In the genomic region with DNA sequence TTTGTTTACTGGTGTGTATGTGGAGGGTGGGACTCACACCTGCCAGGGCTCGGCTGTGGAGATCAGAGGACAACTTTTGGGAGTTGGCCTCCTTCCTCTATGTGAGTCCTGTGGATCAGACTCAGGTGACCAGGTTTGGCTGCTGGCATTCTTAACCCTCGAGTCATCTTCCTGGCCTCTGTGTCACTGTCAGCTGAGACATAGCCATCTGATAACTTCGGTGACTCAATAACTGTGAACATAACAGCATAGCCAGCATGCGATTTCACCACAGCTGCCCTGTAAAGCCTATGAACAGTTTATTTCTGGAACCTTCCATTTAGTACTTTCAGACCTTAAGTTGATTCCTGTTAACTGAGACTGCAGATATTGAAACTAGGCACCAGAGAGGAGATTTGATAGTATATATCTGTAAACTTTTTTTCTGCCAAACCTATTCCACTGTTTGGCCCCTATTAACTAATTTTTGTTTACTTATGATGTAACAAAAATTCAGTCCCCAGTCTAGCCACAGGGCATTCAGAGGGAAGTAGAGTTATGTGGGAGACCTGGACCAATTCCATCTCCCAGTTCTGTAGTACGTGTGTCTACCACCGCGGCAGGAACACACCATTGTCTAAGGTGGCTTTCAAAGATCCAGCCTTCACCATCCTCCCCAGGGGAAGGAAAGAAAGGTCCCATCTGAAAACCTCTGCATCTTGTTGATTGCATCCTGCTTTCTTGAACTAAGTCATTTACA, we compare ENCODE assay signal across 18 mouse cellular contexts. TPM values are rescaled to one million over a fixed set of nuclear protein-coding genes. Genes with fewer than 3 reads are reported as not detected.
DNase-seq lines count a peak whose midpoint lies in the region; ATAC-seq and TF ChIP-seq lines count a peak whose summit lies in the region.
"Had no signal": no experiment of that assay in that cellular context is flagged by ENCODE, and none has a peak within 500 bp of the region (broad histone marks: within the 10 kb centered on the region; RNA-seq: fewer than 3 reads in every experiment).

No protein-coding gene starts in this region.

- TF ChIP-seq POLR2A in liver, adult 2 months (IDR thresholded peaks at IDR 0.05; ENCODE audit: extremely low read depth, insufficient read depth, low read length), result no peak
- no peak for TF ChIP-seq POLR2A in MEL (IDR thresholded peaks at IDR 0.05; ENCODE audit: control insufficient read depth in 1 of 2, insufficient read depth in 1 of 2, low read depth in 1 of 2, low read length in 2 of 2, poor library complexity in 1 of 2)
- no peak for TF ChIP-seq POLR2A in bone marrow macrophage, adult 2 months (IDR thresholded peaks at IDR 0.05; ENCODE audit: borderline replicate concordance, low read depth, low read length)

- H3K27ac ChIP-seq in liver, adult 2 months (replicated peaks; ENCODE audit: insufficient read depth, low read depth, low read length), result no peak overlapping the region
- no peak overlapping the region for H3K27ac ChIP-seq in MEL (ENCODE audit: control insufficient read depth, low read depth, low read length)
- H3K27ac ChIP-seq in bone marrow macrophage, adult 2 months (ENCODE audit: insufficient read depth, low read depth, low read length), result peak overlapping the region; percentile 36
- H3K27ac ChIP-seq: heart, embryonic 10.5 days; kidney, embryonic 15.5 days; liver, embryonic 14.5 days had no signal

- no peaks in the 10 kb centered on the region for H3K9me3 ChIP-seq in MEL (replicated peaks; ENCODE audit: insufficient read depth, low read length)
- H3K9me3 ChIP-seq: heart, embryonic 10.5 days; kidney, embryonic 15.5 days had no signal

- H3K9ac ChIP-seq in liver, adult 2 months (ENCODE audit: low read depth, low read length), result no peak overlapping the region
- no peak overlapping the region for H3K9ac ChIP-seq in MEL (ENCODE audit: control insufficient read depth, low read depth, low read length, poor library complexity, severe bottlenecking)
- H3K9ac ChIP-seq: kidney, embryonic 15.5 days; liver, embryonic 14.5 days had no signal

- H3K4me3 ChIP-seq in liver, adult 2 months (ENCODE audit: insufficient read depth, low read depth, low read length), result no peak overlapping the region
- H3K4me3 ChIP-seq in MEL (ENCODE audit: control insufficient read depth in 1 of 2, insufficient read depth in 1 of 2, low read depth in 2 of 2, low read length in 2 of 2), result no peak overlapping the region
- no peak overlapping the region for H3K4me3 ChIP-seq in bone marrow macrophage, adult 2 months (ENCODE audit: insufficient read depth, low read length)
- H3K4me3 ChIP-seq: erythroblast, embryonic 14.5 days; heart, embryonic 10.5 days; kidney, embryonic 15.5 days had no signal

- ATAC-seq in megakaryocyte, adult 5-6 weeks (ENCODE audit: poor library complexity, severe bottlenecking), result peak; percentile 80
- ATAC-seq: CD4-positive, CD25-positive, alpha-beta regulatory T cell, adult 4 months; forebrain, embryonic 16.5 days had no signal

- no peaks in the 10 kb centered on the region for H3K79me2 ChIP-seq in liver, adult 2 months (ENCODE audit: control insufficient read depth, insufficient read depth, low read length)
- no peaks in the 10 kb centered on the region for H3K79me2 ChIP-seq in MEL (ENCODE audit: control insufficient read depth, insufficient read depth, low read length, poor library complexity)

- no peak for TF ChIP-seq RAD21 in MEL (IDR thresholded peaks at IDR 0.05; ENCODE audit: low read depth, low read length)

- TF ChIP-seq CTCF in liver, adult 2 months (IDR thresholded peaks at IDR 0.05; ENCODE audit: low read depth, low read length), result no peak
- no peak for TF ChIP-seq CTCF in MEL (IDR thresholded peaks at IDR 0.05 in 2 of 3, conservative IDR thresholded peaks at IDR 0.05 in 1 of 3; ENCODE audit: control insufficient read depth in 1 of 3, insufficient read depth in 1 of 3, low read depth in 2 of 3, low read length in 3 of 3, poor library complexity in 1 of 3, severe bottlenecking in 1 of 3)
- TF ChIP-seq CTCF in bone marrow macrophage, adult 2 months (IDR thresholded peaks at IDR 0.05; ENCODE audit: low read depth, low read length), result no peak

- H3K4me1 ChIP-seq in liver, adult 2 months (ENCODE audit: control insufficient read depth, insufficient read depth, low read length), result peaks cover 4% of the 10 kb centered on the region; the same call in 1 of the 2 replicates
- no peaks in the 10 kb centered on the region for H3K4me1 ChIP-seq in MEL (ENCODE audit: control insufficient read depth in 1 of 2, insufficient read depth in 2 of 2, low read length in 2 of 2)
- peaks cover 11% of the 10 kb centered on the region for H3K4me1 ChIP-seq in bone marrow macrophage, adult 2 months (ENCODE audit: control insufficient read depth, insufficient read depth, low read length)
- H3K4me1 ChIP-seq: kidney, embryonic 15.5 days had no signal

- DNase-seq in liver, adult 2 months (ENCODE audit: extremely low read depth, low read depth, low spot score), result peak; percentile 87
- DNase-seq in liver (no peak), MEL (ENCODE audit: low read depth, low spot score) (peak; percentile 25)
- DNase-seq in ovary, postnatal 36 days (ENCODE audit: low spot score), result no peak
- no peak for DNase-seq in thymus, adult 18-20 months
- DNase-seq: adrenal gland, postnatal 25 days; cerebellum, adult 2 months; gastrocnemius, postnatal 36 days; midbrain, embryonic 14.5 days; right cerebral cortex, postnatal 25 days had no signal

- H3K27me3 ChIP-seq in liver, adult 2 months (ENCODE audit: control insufficient read depth, insufficient read depth, low read length), result no peaks in the 10 kb centered on the region
- no peaks in the 10 kb centered on the region for H3K27me3 ChIP-seq in MEL (ENCODE audit: control insufficient read depth in 1 of 2, insufficient read depth in 2 of 2, low read length in 2 of 2)
- H3K27me3 ChIP-seq: kidney, embryonic 15.5 days had no signal

- peaks cover 21% of the 10 kb centered on the region; the same call in 1 of the 2 replicates for H3K36me3 ChIP-seq in liver, adult 2 months (ENCODE audit: control insufficient read depth, insufficient read depth, low read length)
- no peaks in the 10 kb centered on the region for H3K36me3 ChIP-seq in MEL (ENCODE audit: control insufficient read depth in 1 of 2, insufficient read depth in 2 of 2, low read length in 2 of 2)

- TF ChIP-seq EP300 in MEL (IDR thresholded peaks at IDR 0.05; ENCODE audit: low read depth in 1 of 2, low read length in 2 of 2), result no peak

- 18% methylated on average over 7 of the region's 7 CpGs for WGBS in liver, adult 2 months

TF ChIP-seq in MEL, 35 proteins besides CTCF, POLR2A, EP300 and RAD21:
- peak; percentile 78 for TF ChIP-seq ETS1 (IDR thresholded peaks at IDR 0.05; ENCODE audit: low read depth, low read length)
- TF ChIP-seq MAZ (IDR thresholded peaks at IDR 0.05; ENCODE audit: low read depth, low read length), result no peak
TF ChIP-seq in MEL: peak in this region for 1.

RNA-seq across cellular contexts. Expression of a gene that starts 29.7 kb away (rescaled TPM):
- total RNA-seq in liver, adult 2 months (2014; rRNA removed), result 83.4 and 103 TPM in 2 replicates
- polyA plus RNA-seq in liver, adult 2 months (2012; rRNA removed), result 42.8 and 47.1 TPM in 2 replicates
- total RNA-seq in MEL (2012; rRNA removed), result 39.4 and 44.8 TPM in 2 replicates
- polyA plus RNA-seq in MEL (2012; ENCODE audit: insufficient read depth in 1 of 2, insufficient read length in 2 of 2, low read depth in 1 of 2, low replicate concordance in 2 of 2, missing spikeins in 1 of 2), result 10 to 100 TPM in 1 of 2 experiments, not detected in 1; 56.9 TPM
- 25.9 and 26.2 TPM in 2 replicates for polyA plus RNA-seq in bone marrow macrophage, adult 2 months (2012; ENCODE audit: insufficient read depth, insufficient read length, missing spikeins)
- 43.3 and 45.3 TPM in 2 replicates for total RNA-seq in megakaryocyte, adult 5-6 weeks (2015)
- total RNA-seq in megakaryocyte, adult 5-6 weeks (2017), result 50.6 and 53.0 TPM in 2 replicates

RNA-seq across cellular contexts. Expression of a gene that starts 49.2 kb away (rescaled TPM):
- total RNA-seq in liver, adult 2 months (2014; rRNA removed), result 47.1 and 50.1 TPM in 2 replicates
- 26.8 and 33.7 TPM in 2 replicates for polyA plus RNA-seq in liver, adult 2 months (2012; rRNA removed)
- total RNA-seq in MEL (2012; rRNA removed), result 142 and 151 TPM in 2 replicates
- 100 to 1,000 TPM in 1 of 2 experiments, not detected in 1; 194 TPM for polyA plus RNA-seq in MEL (2012; ENCODE audit: insufficient read depth in 1 of 2, insufficient read length in 2 of 2, low read depth in 1 of 2, low replicate concordance in 2 of 2, missing spikeins in 1 of 2)
- polyA plus RNA-seq in bone marrow macrophage, adult 2 months (2012; ENCODE audit: insufficient read depth, insufficient read length, missing spikeins), result 51.9 and 58.9 TPM in 2 replicates
- 105 and 110 TPM in 2 replicates for total RNA-seq in megakaryocyte, adult 5-6 weeks (2015)
- 90.4 and 90.8 TPM in 2 replicates for total RNA-seq in megakaryocyte, adult 5-6 weeks (2017)

Comparison
In these comparisons a context has a peak if more than half of its experiments do, and no peak if none do; other contexts are left out.
1. DNase-seq: peak in liver, adult 2 months (single experiment) and MEL (single experiment); none in liver (single experiment), ovary, postnatal 36 days (single experiment) and thymus, adult 18-20 months (0 of 2).